Mouse (Mus musculus) regulatory T cell (primary cell): ENCODE measurements around the gene Dcun1d1.

Experiments
- in situ Hi-C: fragments of 300-600 bp; cut with MboI, MseI; formaldehyde crosslinking; loops from one replicate; pipeline ENCODE4 v1.15.1; 2025; ENCODE audit warnings: high pct_unique_total_duplicates

The Dcun1d1 gene

GRCm38 (mm10) chr3:35931896-35932727, 5.1 kb downstream of the Dcun1d1 start:
- in situ Hi-C loops, result no loop called here

GRCm38 (mm10) chr3:35931359-35931758, 5.9 kb downstream of the Dcun1d1 start:
- in situ Hi-C loops, result no loop called here

GRCm38 (mm10) chr3:35929831-35930230, 7.4 kb downstream of the Dcun1d1 start:
- in situ Hi-C loops, result no loop called here

DNA sequence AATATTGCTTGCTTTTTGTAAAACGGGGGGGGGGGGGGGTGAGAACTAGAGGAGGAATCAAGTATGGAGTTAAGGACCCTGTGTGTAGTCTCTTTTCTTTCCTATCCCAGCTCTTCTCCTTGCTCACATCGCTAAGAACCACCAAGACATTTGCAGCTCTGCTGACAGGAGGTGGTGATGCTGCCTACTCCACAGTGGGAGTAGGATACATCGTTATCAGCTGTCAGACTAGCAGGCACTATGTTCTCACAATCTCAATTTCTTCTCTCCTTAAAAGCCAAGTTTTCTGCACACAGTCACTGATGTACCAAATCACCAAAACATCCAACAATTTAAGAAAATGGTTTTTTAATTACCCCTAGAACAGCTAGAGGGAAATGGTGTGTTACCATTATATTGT, 7.8 kb downstream of the Dcun1d1 start:
- in situ Hi-C loops, result no loop called here

DNA sequence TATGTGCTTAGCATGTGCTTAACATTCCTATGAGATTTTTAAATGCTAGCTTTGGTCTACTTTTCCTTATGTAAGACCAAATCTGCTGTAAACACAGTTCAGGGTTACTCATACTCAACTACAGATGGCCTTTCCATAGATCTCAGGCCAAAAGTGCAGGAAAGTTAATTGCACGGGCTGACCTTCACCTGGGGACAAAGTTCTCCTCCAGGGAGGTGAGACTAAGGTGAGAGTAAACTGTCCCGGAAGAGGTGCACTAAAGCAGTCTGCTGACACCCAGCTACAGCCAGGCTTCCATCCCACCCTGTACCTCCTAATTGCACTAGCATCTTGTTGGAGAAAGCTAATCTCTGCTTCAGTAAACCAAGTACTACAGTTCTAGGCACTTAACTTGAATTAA, 11.4 kb downstream of the Dcun1d1 start:
- in situ Hi-C loops, result no loop called here

GRCm38 (mm10) chr3:35924007-35924406, 13.2 kb downstream of the Dcun1d1 start:
- in situ Hi-C loops, result no loop called here

DNA sequence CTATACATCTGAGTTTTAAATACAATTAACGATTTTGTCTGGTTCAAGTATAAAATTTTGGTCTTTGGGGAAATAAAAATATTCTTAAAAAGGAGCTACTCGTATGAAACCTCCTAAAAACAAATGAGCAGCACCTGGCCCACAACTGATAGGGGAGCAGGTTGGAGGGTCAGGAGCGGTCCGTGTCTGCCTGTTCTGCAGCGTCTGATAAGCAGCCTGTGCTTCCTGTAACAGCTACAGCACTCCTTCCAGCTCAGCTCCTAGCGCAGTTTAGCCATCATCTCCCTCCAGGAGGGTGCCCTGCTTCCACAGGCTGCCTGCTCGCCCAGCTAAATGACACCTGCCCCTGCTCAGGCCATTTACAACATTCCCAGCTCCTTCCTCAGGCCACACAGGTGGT, 13.8 kb downstream of the Dcun1d1 start:
- in situ Hi-C loops, result no loop called here

DNA sequence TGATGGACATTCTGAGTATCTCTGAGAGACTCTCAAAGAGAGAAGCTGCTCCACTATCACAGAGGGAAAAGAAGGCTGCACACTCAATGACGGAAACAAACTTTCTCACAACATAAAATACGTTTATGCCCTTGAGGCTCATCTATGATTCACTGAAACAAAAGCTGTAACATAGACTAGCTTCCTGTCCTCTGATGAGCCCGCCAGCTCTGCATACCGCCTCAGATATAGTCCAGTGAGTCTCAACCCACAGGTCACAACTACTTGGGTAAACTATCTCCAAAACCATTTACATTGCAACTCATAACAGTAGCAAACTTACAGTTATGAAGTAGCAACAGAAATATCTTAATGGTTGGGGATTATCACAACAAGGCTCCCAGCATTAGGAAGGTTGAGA, 14.7 kb downstream of the Dcun1d1 start:
- in situ Hi-C loops, result no loop called here

- in situ Hi-C loops, result no loop called here
Measured at GRCm38 (mm10) chr3:35918229-35918628, 19.0 kb downstream of the Dcun1d1 start.

- in situ Hi-C loops, result no loop called here
Measured at GRCm38 (mm10) chr3:35908982-35909680, 28.1 kb downstream of the Dcun1d1 start.

GRCm38 (mm10) chr3:35900555-35901204, 36.6 kb downstream of the Dcun1d1 start:
- in situ Hi-C loops, result no loop called here

- in situ Hi-C loops, result no loop called here
Measured at GRCm38 (mm10) chr3:35899109-35899508, 38.1 kb downstream of the Dcun1d1 start.

- in situ Hi-C loops, result no loop called here
Measured at GRCm38 (mm10) chr3:35897900-35898299, 39.3 kb downstream of the Dcun1d1 start.

GRCm38 (mm10) chr3:35893156-35893555, 44.1 kb downstream of the Dcun1d1 start:
- in situ Hi-C loops, result no loop called here

DNA sequence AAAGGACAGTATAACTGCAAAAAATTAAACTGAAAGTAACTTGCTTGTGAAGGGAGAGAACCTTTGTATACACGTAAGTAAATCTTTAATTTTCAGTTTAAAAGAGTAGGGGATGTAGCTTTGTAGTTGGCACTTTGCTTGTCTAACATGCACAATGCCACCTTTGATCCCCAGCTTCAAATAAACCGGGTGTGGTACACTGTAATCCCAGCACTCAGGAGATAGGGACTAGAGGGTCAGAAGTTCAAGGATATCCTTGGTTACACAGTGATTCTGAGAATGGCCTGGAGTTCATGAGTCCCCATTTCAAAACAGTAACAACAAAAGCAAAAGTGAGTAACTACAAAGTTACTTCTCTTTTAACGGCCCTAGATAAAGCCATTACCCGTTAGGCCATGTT, 46.1 kb downstream of the Dcun1d1 start:
- in situ Hi-C loops, result no loop called here

DNA sequence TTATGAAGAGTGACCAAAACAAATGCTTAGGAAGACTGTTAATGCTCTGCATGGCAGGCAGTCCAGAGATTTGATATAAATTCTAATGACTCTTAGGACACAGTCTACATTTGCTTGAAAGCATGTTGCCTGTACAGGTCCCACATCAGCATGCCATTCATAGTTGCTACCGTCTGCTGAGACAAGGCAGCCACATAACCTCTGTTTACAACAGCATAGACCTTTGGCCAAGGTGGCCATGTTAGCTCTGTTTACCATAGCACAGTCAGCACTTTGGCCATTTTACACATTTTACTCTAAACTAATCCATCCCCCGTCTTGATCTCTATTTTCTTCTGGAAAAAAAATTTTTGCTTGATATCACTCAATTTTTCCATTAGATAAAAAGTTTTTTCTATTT, 47.7 kb downstream of the Dcun1d1 start:
- in situ Hi-C loops, result no loop called here

DNA sequence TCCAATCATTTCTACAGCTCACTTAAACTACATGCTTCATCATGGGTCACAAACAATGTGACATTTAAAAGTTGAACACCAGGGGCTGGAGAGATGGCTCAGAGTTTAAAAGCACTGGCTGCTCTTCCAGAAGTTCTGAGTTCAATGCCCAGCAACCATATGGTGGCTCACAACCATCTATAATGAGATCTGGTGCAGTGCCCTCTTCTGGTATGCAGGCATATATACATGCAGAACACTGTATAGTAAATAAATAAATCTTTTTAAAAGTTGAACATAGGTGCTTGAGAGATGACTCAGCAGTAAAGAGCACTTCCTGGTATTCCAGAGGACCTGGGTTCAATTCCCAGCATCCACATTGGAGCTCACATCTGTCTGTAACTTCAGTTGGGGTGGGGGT, 54.0 kb downstream of the Dcun1d1 start:
- in situ Hi-C loops, result no loop called here

DNA sequence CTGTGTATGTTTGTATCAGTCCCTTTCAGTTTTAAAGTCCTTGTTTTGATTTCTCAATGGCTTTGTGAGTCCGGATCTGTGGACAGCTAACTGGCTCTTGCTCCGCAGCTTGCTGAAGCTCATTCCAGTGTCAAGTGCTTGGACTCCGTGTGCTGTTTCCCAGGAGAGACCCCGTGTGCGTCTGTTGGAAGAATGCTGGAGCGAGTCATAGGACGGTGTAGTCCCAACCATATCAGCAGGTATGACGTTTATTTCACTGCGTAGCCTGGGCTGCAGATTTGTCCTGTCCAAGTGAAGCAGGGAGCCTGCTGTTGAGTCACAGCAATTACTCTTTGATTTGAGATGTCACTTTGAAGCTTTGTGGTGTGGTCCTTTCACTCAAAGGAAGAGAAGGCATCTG, 87.9 kb downstream of the Dcun1d1 start:
- in situ Hi-C loops, result no loop called here
